Mouse (Mus musculus) G1E (cell line): ENCODE results near the gene Flad1. TPM values are rescaled to one million over a fixed set of nuclear protein-coding genes. Genes with fewer than 3 reads are reported as not detected.

Experiments used
- ATAC-seq: 2 replicates; pipeline ENCODE4 v1.8.0; 2016; ENCODE audit warnings: mild to moderate bottlenecking; ENCODE audit not compliant: insufficient number of reproducible peaks, poor library complexity, low FRiP score, severe bottlenecking; ENCODE audit errors: extremely low read depth
- DNase-seq: peaks from one replicate; pipeline ENCODE4 v3.0.0; 2012; ENCODE audit warnings: low spot score
- H3K27me3 ChIP-seq: 2 replicates; pipeline ENCODE4 v1.6.1; 2012; ENCODE audit warnings: mild to moderate bottlenecking, low read length, inconsistent platforms; ENCODE audit not compliant: insufficient read depth
- H3K36me3 ChIP-seq: replicated peaks from 2 replicates; pipeline ENCODE3; 2012; ENCODE audit warnings: mild to moderate bottlenecking, inconsistent platforms
- H3K4me1 ChIP-seq: 2 replicates; pipeline ENCODE4 v1.6.1; 2012; ENCODE audit warnings: low read depth, low read length, inconsistent platforms, mixed read lengths; ENCODE audit not compliant: insufficient read depth
- H3K4me3 ChIP-seq: 2 replicates; pipeline ENCODE4 v1.5.1; 2012; ENCODE audit warnings: low read depth, mild to moderate bottlenecking, inconsistent platforms, low read length, moderate library complexity, mixed read lengths
- H3K9me3 ChIP-seq: replicated peaks from 2 replicates; pipeline ENCODE4 v1.6.1; 2012; ENCODE audit warnings: inconsistent platforms
- CTCF ChIP-seq: IDR thresholded peaks from 2 replicates; pipeline ENCODE4 v1.5.1; 2012; ENCODE audit warnings: low read depth, low read length, inconsistent platforms, mixed read lengths
- GATA1 ChIP-seq: IDR thresholded peaks from 2 replicates; pipeline ENCODE4 v1.6.1; 2012; ENCODE audit warnings: borderline replicate concordance, low read length, inconsistent platforms, mixed read lengths
- GATA2 ChIP-seq: IDR thresholded peaks from 2 replicates; pipeline ENCODE4 v1.6.1; 2012; ENCODE audit warnings: low read depth, low read length, inconsistent platforms, borderline replicate concordance
- POLR2AphosphoS5 ChIP-seq: IDR thresholded peaks from 2 replicates; pipeline ENCODE4 v1.6.1; 2012; ENCODE audit warnings: low read depth, low read length, inconsistent platforms; ENCODE audit not compliant: insufficient replicate concordance
- TAL1 ChIP-seq: conservative IDR thresholded peaks from 2 replicates; pipeline ENCODE4 v1.6.1; 2012; ENCODE audit warnings: low read depth, low read length, inconsistent platforms, mixed read lengths
- polyA plus RNA-seq: library from polyadenylated mRNA; stranded (reverse); fragments of >175 nt; gene quantifications from 2 replicates; pipeline ENCODE4 v1.2.3, GENCODE M21; 2012
- total RNA-seq, 2 experiments: library from RNA; stranded (forward) in 1 of 2; stranded (reverse) in 1 of 2; fragments of 200-1000 nt in 1 of 2; fragments of >200 nt in 1 of 2; fragmentation: Nextera tagmentation in 1 of 2; gene quantifications; 2 replicates each; pipeline ENCODE4 v1.2.3; 2014 to 2017

Flad1 gene
- total and polyA plus RNA-seq, 3 experiments = 17.8 to 22.0 (median 18.0) TPM

DNA sequence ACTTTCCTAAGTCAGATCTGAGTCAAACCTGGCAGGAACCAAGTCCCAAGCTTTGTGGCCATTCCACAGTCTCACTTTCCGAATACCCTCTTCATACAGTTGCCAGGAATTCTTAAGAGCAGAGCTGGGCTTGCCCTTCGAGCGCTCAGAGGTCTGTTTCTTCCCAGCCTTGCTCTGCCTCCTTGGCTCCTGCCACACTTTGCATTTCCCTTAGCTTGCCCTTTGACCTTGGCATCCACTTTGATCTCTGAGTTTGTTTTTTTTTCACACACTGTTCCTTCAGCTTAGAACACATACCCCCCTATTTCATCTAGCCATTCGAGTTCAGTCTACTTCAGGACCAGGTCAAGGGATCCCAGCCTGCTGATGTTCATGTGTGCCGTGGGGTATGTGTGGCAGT is 60.4 kb downstream of the Flad1 start:
- ATAC-seq (no peak), DNase-seq (no peak)
- no peak overlapping the region for H3K4me3 ChIP-seq
- H3K9me3 ChIP-seq = no peaks in the 10 kb centered on the region
- peaks cover 76% of the 10 kb centered on the region for H3K27me3 ChIP-seq
- TF ChIP-seq GATA2 (no peak), CTCF (no peak), GATA1 (no peak), POLR2AphosphoS5 (no peak), TAL1 (no peak)
- no peaks in the 10 kb centered on the region for H3K36me3 ChIP-seq
- H3K4me1 ChIP-seq = peaks cover 19% of the 10 kb centered on the region

Other genes with a start within 250 kb of the Flad1 start
Only the 20 nearest of the 25 such genes appear.
- 42.6 and 54.5 TPM in 2 replicates for gene Mtx1, start 184.8 kb downstream of the Flad1 start, total RNA-seq (2014; fragmentation: Nextera tagmentation)
- 82.5 and 100 TPM in 2 replicates for gene Mtx1, start 184.8 kb downstream of the Flad1 start, total RNA-seq (2017)
- gene Mtx1, start 184.8 kb downstream of the Flad1 start, polyA plus RNA-seq = 311 and 404 TPM in 2 replicates
- 0.34 TPM in 1 of 2 replicates, not detected in the other for gene Muc1, start 182.8 kb downstream of the Flad1 start, total RNA-seq (2014; fragmentation: Nextera tagmentation)
- gene Muc1, start 182.8 kb downstream of the Flad1 start, total RNA-seq (2017) = 0.06 and 0.16 TPM in 2 replicates
- gene Muc1, start 182.8 kb downstream of the Flad1 start, polyA plus RNA-seq = not detected in 2 replicates
- gene Krtcap2, start 165.9 kb downstream of the Flad1 start, total RNA-seq (2014; fragmentation: Nextera tagmentation) = 105 and 132 TPM in 2 replicates
- 86.4 and 106 TPM in 2 replicates for gene Krtcap2, start 165.9 kb downstream of the Flad1 start, total RNA-seq (2017)
- gene Krtcap2, start 165.9 kb downstream of the Flad1 start, polyA plus RNA-seq = 145 and 167 TPM in 2 replicates
- gene Trim46, start 165.6 kb downstream of the Flad1 start, total RNA-seq (2014; fragmentation: Nextera tagmentation) = 1.8 and 10.1 TPM in 2 replicates
- gene Trim46, start 165.6 kb downstream of the Flad1 start, total RNA-seq (2017) = 0.64 and 0.76 TPM in 2 replicates
- 2.7 and 2.8 TPM in 2 replicates for gene Trim46, start 165.6 kb downstream of the Flad1 start, polyA plus RNA-seq
- gene Dpm3, start 152.5 kb downstream of the Flad1 start, total RNA-seq (2014; fragmentation: Nextera tagmentation) = 13.2 and 13.5 TPM in 2 replicates
- 47.7 and 54.5 TPM in 2 replicates for gene Dpm3, start 152.5 kb downstream of the Flad1 start, total RNA-seq (2017)
- gene Dpm3, start 152.5 kb downstream of the Flad1 start, polyA plus RNA-seq = 178 and 207 TPM in 2 replicates
- gene Slc50a1, start 141.3 kb downstream of the Flad1 start, total RNA-seq (2014; fragmentation: Nextera tagmentation) = not detected in 2 replicates
- gene Slc50a1, start 141.3 kb downstream of the Flad1 start, total RNA-seq (2017) = 0.66 TPM in 1 of 2 replicates, not detected in the other
- gene Slc50a1, start 141.3 kb downstream of the Flad1 start, polyA plus RNA-seq = not detected in 2 replicates
- not detected in 2 replicates for gene Efna1, start 130.7 kb downstream of the Flad1 start, total RNA-seq (2014; fragmentation: Nextera tagmentation)
- 0.05 and 0.12 TPM in 2 replicates for gene Efna1, start 130.7 kb downstream of the Flad1 start, total RNA-seq (2017)
- gene Efna1, start 130.7 kb downstream of the Flad1 start, polyA plus RNA-seq = not detected in 2 replicates
- not detected in 2 replicates for gene Efna3, start 88.9 kb downstream of the Flad1 start, total RNA-seq (2014; fragmentation: Nextera tagmentation)
- 0.06 TPM in 1 of 2 replicates, not detected in the other for gene Efna3, start 88.9 kb downstream of the Flad1 start, total RNA-seq (2017)
- not detected in 2 replicates for gene Efna3, start 88.9 kb downstream of the Flad1 start, polyA plus RNA-seq
- not detected in 2 replicates for gene Efna4, start 73.8 kb downstream of the Flad1 start, total RNA-seq (2014; fragmentation: Nextera tagmentation)
- 0.12 TPM in 1 of 2 replicates, not detected in the other for gene Efna4, start 73.8 kb downstream of the Flad1 start, total RNA-seq (2017)
- not detected in 2 replicates for gene Efna4, start 73.8 kb downstream of the Flad1 start, polyA plus RNA-seq
- not detected in 2 replicates for gene Adam15, start 61.9 kb downstream of the Flad1 start, total RNA-seq (2014; fragmentation: Nextera tagmentation)
- gene Adam15, start 61.9 kb downstream of the Flad1 start, total RNA-seq (2017) = 0.17 and 1.4 TPM in 2 replicates
- gene Adam15, start 61.9 kb downstream of the Flad1 start, polyA plus RNA-seq = 0.05 and 0.10 TPM in 2 replicates
- gene Dcst2, start 49.9 kb downstream of the Flad1 start, total RNA-seq (2014; fragmentation: Nextera tagmentation) = not detected in 2 replicates
- not detected in 2 replicates for gene Dcst2, start 49.9 kb downstream of the Flad1 start, total RNA-seq (2017)
- not detected in 2 replicates for gene Dcst2, start 49.9 kb downstream of the Flad1 start, polyA plus RNA-seq
- not detected in 2 replicates for gene Dcst1, start 46.6 kb downstream of the Flad1 start, total RNA-seq (2014; fragmentation: Nextera tagmentation)
- 0.06 and 0.22 TPM in 2 replicates for gene Dcst1, start 46.6 kb downstream of the Flad1 start, total RNA-seq (2017)
- not detected in 2 replicates for gene Dcst1, start 46.6 kb downstream of the Flad1 start, polyA plus RNA-seq
- gene Zbtb7b, start 17.1 kb downstream of the Flad1 start, total RNA-seq (2014; fragmentation: Nextera tagmentation) = 32.9 and 34.2 TPM in 2 replicates
- 23.3 and 31.4 TPM in 2 replicates for gene Zbtb7b, start 17.1 kb downstream of the Flad1 start, total RNA-seq (2017)
- 123 and 126 TPM in 2 replicates for gene Zbtb7b, start 17.1 kb downstream of the Flad1 start, polyA plus RNA-seq
- 3.7 and 6.7 TPM in 2 replicates for gene Lenep, start 9.1 kb downstream of the Flad1 start, total RNA-seq (2014; fragmentation: Nextera tagmentation)
- gene Lenep, start 9.1 kb downstream of the Flad1 start, total RNA-seq (2017) = 0.98 and 1.8 TPM in 2 replicates
- gene Lenep, start 9.1 kb downstream of the Flad1 start, polyA plus RNA-seq = 0.03 and 0.12 TPM in 2 replicates
- 92.2 and 99.8 TPM in 2 replicates for gene Cks1b, start 6.5 kb upstream of the Flad1 start, total RNA-seq (2014; fragmentation: Nextera tagmentation)
- gene Cks1b, start 6.5 kb upstream of the Flad1 start, total RNA-seq (2017) = 182 and 184 TPM in 2 replicates
- 75.1 and 86.2 TPM in 2 replicates for gene Cks1b, start 6.5 kb upstream of the Flad1 start, polyA plus RNA-seq
- gene Shc1, start 6.6 kb upstream of the Flad1 start, total RNA-seq (2014; fragmentation: Nextera tagmentation) = 61.7 and 124 TPM in 2 replicates
- gene Shc1, start 6.6 kb upstream of the Flad1 start, total RNA-seq (2017) = 40.9 and 47.6 TPM in 2 replicates
- 111 and 118 TPM in 2 replicates for gene Shc1, start 6.6 kb upstream of the Flad1 start, polyA plus RNA-seq
- 30.9 and 62.1 TPM in 2 replicates for gene Pygo2, start 18.3 kb upstream of the Flad1 start, total RNA-seq (2014; fragmentation: Nextera tagmentation)
- 20.9 and 22.2 TPM in 2 replicates for gene Pygo2, start 18.3 kb upstream of the Flad1 start, total RNA-seq (2017)
- 201 and 246 TPM in 2 replicates for gene Pygo2, start 18.3 kb upstream of the Flad1 start, polyA plus RNA-seq
- gene Pbxip1, start 24.8 kb upstream of the Flad1 start, total RNA-seq (2014; fragmentation: Nextera tagmentation) = 9.0 and 12.1 TPM in 2 replicates
- 15.0 and 16.4 TPM in 2 replicates for gene Pbxip1, start 24.8 kb upstream of the Flad1 start, total RNA-seq (2017)
- 8.3 and 9.0 TPM in 2 replicates for gene Pbxip1, start 24.8 kb upstream of the Flad1 start, polyA plus RNA-seq
- 12.1 and 17.8 TPM in 2 replicates for gene Pmvk, start 42.7 kb upstream of the Flad1 start, total RNA-seq (2014; fragmentation: Nextera tagmentation)
- gene Pmvk, start 42.7 kb upstream of the Flad1 start, total RNA-seq (2017) = 46.6 and 48.1 TPM in 2 replicates
- gene Pmvk, start 42.7 kb upstream of the Flad1 start, polyA plus RNA-seq = 14.9 and 26.1 TPM in 2 replicates
- gene Kcnn3, start 108.3 kb upstream of the Flad1 start, total RNA-seq (2014; fragmentation: Nextera tagmentation) = not detected in 2 replicates
- gene Kcnn3, start 108.3 kb upstream of the Flad1 start, total RNA-seq (2017) = under 0.01 and 0.16 TPM in 2 replicates
- not detected in 2 replicates for gene Kcnn3, start 108.3 kb upstream of the Flad1 start, polyA plus RNA-seq